Mouse (Mus musculus) neural tube, embryonic 15.5 days (tissue): ENCODE results near the gene Rtraf. TPM values are rescaled to one million over a fixed set of nuclear protein-coding genes. Genes with fewer than 3 reads are reported as not detected.

ENCODE experiments used
- ATAC-seq: fragments of 200-750 bp; cut with Nextera tagmentation; 2 replicates; pipeline ENCODE4 v1.8.0; 2017; ENCODE audit warnings: mild to moderate bottlenecking, moderate TSS enrichment, moderate library complexity; ENCODE audit not compliant: low FRiP score
- H3K27ac ChIP-seq: fragments of 300-500 bp; sonication (generic); replicated peaks from 2 replicates; pipeline ENCODE4 v1.5.1; 2015; ENCODE audit warnings: mild to moderate bottlenecking, inconsistent platforms
- H3K27me3 ChIP-seq: fragments of 300-500 bp; sonication (generic); replicated peaks from 2 replicates; pipeline ENCODE4 v1.6.1; 2015; ENCODE audit warnings: inconsistent platforms
- H3K36me3 ChIP-seq: fragments of 300-500 bp; sonication (generic); 2 replicates; pipeline ENCODE4 v1.6.1; 2015; ENCODE audit warnings: inconsistent platforms
- H3K4me1 ChIP-seq: fragments of 300-500 bp; sonication (generic); 2 replicates; pipeline ENCODE4 v1.6.1; 2015; ENCODE audit warnings: inconsistent platforms
- H3K4me2 ChIP-seq: fragments of 300-500 bp; sonication (generic); 2 replicates; pipeline ENCODE4 v1.6.1; 2015; ENCODE audit warnings: inconsistent platforms, mild to moderate bottlenecking, moderate library complexity
- H3K4me3 ChIP-seq: fragments of 300-500 bp; sonication (generic); replicated peaks from 2 replicates; pipeline ENCODE4 v1.5.1; 2015; ENCODE audit warnings: mild to moderate bottlenecking, inconsistent platforms
- H3K9ac ChIP-seq: fragments of 300-500 bp; sonication (generic); replicated peaks from 2 replicates; pipeline ENCODE4 v1.6.1; 2015; ENCODE audit warnings: mild to moderate bottlenecking, inconsistent platforms
- H3K9me3 ChIP-seq: fragments of 300-500 bp; sonication (generic); replicated peaks from 2 replicates; pipeline ENCODE4 v1.6.1; 2016; ENCODE audit warnings: inconsistent platforms
- whole genome bisulfite sequencing: fragments of 180-500 bp; shearing (Covaris S2); methylation state at CpG from one replicate; pipeline ENCODE4 v1.1.7; 2015; ENCODE audit warnings: mixed read lengths; 5-methylcytosine and 5-hydroxymethylcytosine counted together
- polyA plus RNA-seq: library from polyadenylated mRNA; unstranded; fragments of >200 nt; fragmentation: Nextera tagmentation; extraction: Ambion mirVana; gene quantifications from 2 replicates; pipeline ENCODE4 v1.2.1, GENCODE M21; 2015

The Rtraf gene
- polyA plus RNA-seq, 1 experiment from 2014 or later = 156 TPM

GRCm38 (mm10) chr14:19825481-19825880 lies 1.9 kb upstream of the Rtraf start:
- Histone ChIP-seq H3K9ac (no peak overlapping the region), H3K36me3 (peaks cover 11% of the 10 kb centered on the region), H3K27ac (peak overlapping the region; percentile 64), H3K4me3 (no peak overlapping the region), H3K9me3 (no peaks in the 10 kb centered on the region), H3K27me3 (no peaks in the 10 kb centered on the region), H3K4me1 (peaks cover 29% of the 10 kb centered on the region), H3K4me2 (peak overlapping the region; percentile 26; the same call in 1 of the 2 replicates)
- WGBS = 17% methylated on average over 11 of the region's 11 CpGs
- ATAC-seq = no peak

GRCm38 (mm10) chr14:19821686-19822085 lies 1.9 kb downstream of the Rtraf start:
- Histone ChIP-seq H3K4me3 (no peak overlapping the region), H3K9me3 (no peaks in the 10 kb centered on the region), H3K27ac (no peak overlapping the region), H3K4me2 (no peak overlapping the region), H3K36me3 (peaks cover 29% of the 10 kb centered on the region), H3K9ac (no peak overlapping the region), H3K4me1 (peaks cover 33% of the 10 kb centered on the region), H3K27me3 (no peaks in the 10 kb centered on the region)
- 96% methylated on average over 5 of the region's 5 CpGs for WGBS
- no peak for ATAC-seq

GRCm38 (mm10) chr14:19817949-19818348 lies 5.7 kb downstream of the Rtraf start:
- 18% methylated on average over 1 of the region's 1 CpGs for WGBS
- Histone ChIP-seq H3K4me2 (no peak overlapping the region), H3K9ac (no peak overlapping the region), H3K9me3 (no peaks in the 10 kb centered on the region), H3K36me3 (peaks cover 60% of the 10 kb centered on the region), H3K27me3 (no peaks in the 10 kb centered on the region), H3K4me1 (peaks cover 14% of the 10 kb centered on the region), H3K27ac (no peak overlapping the region), H3K4me3 (no peak overlapping the region)
- peak; percentile 71; the same call in 1 of the 2 replicates for ATAC-seq

GRCm38 (mm10) chr14:19813061-19813460 lies 10.6 kb downstream of the Rtraf start:
- peaks cover 51% of the 10 kb centered on the region for H3K36me3 ChIP-seq
- no peaks in the 10 kb centered on the region for H3K27me3 ChIP-seq
- H3K9me3 ChIP-seq = no peaks in the 10 kb centered on the region
- WGBS = 81% methylated on average over 2 of the region's 2 CpGs
- no peak for ATAC-seq
- no peak overlapping the region for H3K4me3 ChIP-seq
- no peaks in the 10 kb centered on the region for H3K4me1 ChIP-seq
- H3K9ac ChIP-seq = no peak overlapping the region
- H3K4me2 ChIP-seq = no peak overlapping the region
- no peak overlapping the region for H3K27ac ChIP-seq

GRCm38 (mm10) chr14:19809934-19810333 lies 13.7 kb downstream of the Rtraf start:
- peaks cover 36% of the 10 kb centered on the region for H3K36me3 ChIP-seq
- H3K4me1 ChIP-seq = no peaks in the 10 kb centered on the region
- no peak overlapping the region for H3K27ac ChIP-seq
- H3K27me3 ChIP-seq = no peaks in the 10 kb centered on the region
- 68% methylated on average over 10 of the region's 10 CpGs for WGBS
- no peak overlapping the region for H3K4me2 ChIP-seq
- no peaks in the 10 kb centered on the region for H3K9me3 ChIP-seq
- H3K4me3 ChIP-seq = no peak overlapping the region
- no peak for ATAC-seq
- no peak overlapping the region for H3K9ac ChIP-seq

GRCm38 (mm10) chr14:19807858-19808257 lies 15.8 kb downstream of the Rtraf start:
- no peaks in the 10 kb centered on the region for H3K27me3 ChIP-seq
- WGBS = 88% methylated on average over 2 of the region's 2 CpGs
- no peak for ATAC-seq

GRCm38 (mm10) chr14:19807339-19807738 lies 16.3 kb downstream of the Rtraf start:
- no peaks in the 10 kb centered on the region for H3K4me1 ChIP-seq
- no peak overlapping the region for H3K9ac ChIP-seq
- 62% methylated on average over 3 of the region's 3 CpGs for WGBS
- no peaks in the 10 kb centered on the region for H3K27me3 ChIP-seq
- H3K4me3 ChIP-seq = no peak overlapping the region
- H3K36me3 ChIP-seq = peaks cover 15% of the 10 kb centered on the region
- no peaks in the 10 kb centered on the region for H3K9me3 ChIP-seq
- no peak overlapping the region for H3K27ac ChIP-seq
- ATAC-seq = no peak
- no peak overlapping the region for H3K4me2 ChIP-seq

More at GRCm38 (mm10) chr14:19807858-19808257, 15.8 kb downstream of the Rtraf start:
- Histone ChIP-seq H3K9ac (no peak overlapping the region), H3K4me2 (no peak overlapping the region), H3K36me3 (peaks cover 20% of the 10 kb centered on the region), H3K9me3 (no peaks in the 10 kb centered on the region), H3K4me3 (no peak overlapping the region), H3K27ac (no peak overlapping the region), H3K4me1 (no peaks in the 10 kb centered on the region)

GRCm38 (mm10) chr14:19803623-19804022 lies 20.0 kb downstream of the Rtraf start:
- ATAC-seq = no peak
- H3K36me3 ChIP-seq = 0 out of 2 replicates have a peak, but pooled peaks cover 3% of the 10 kb centered on the region
- no peaks in the 10 kb centered on the region for H3K27me3 ChIP-seq
- WGBS = 62% methylated on average over 10 of the region's 10 CpGs
- H3K9me3 ChIP-seq = no peaks in the 10 kb centered on the region
- no peak overlapping the region for H3K9ac ChIP-seq
- no peak overlapping the region for H3K4me3 ChIP-seq
- H3K4me1 ChIP-seq = no peaks in the 10 kb centered on the region
- H3K4me2 ChIP-seq = no peak overlapping the region
- no peak overlapping the region for H3K27ac ChIP-seq

- Histone ChIP-seq H3K9ac (no peak overlapping the region), H3K4me3 (no peak overlapping the region), H3K4me2 (no peak overlapping the region), H3K27me3 (no peaks in the 10 kb centered on the region), H3K4me1 (no peaks in the 10 kb centered on the region), H3K36me3 (0 out of 2 replicates have a peak, but pooled peaks cover 3% of the 10 kb centered on the region), H3K27ac (no peak overlapping the region), H3K9me3 (no peaks in the 10 kb centered on the region)
- 65% methylated on average over 4 of the region's 4 CpGs for WGBS
- no peak for ATAC-seq
These were observed 20.4 kb downstream of the Rtraf start for GRCm38 (mm10) chr14:19803222-19803621.

- WGBS = 84% methylated on average over 8 of the region's 8 CpGs
These were observed 22.0 kb downstream of the Rtraf start for GRCm38 (mm10) chr14:19801474-19802215.

GRCm38 (mm10) chr14:19800485-19800884 lies 23.1 kb downstream of the Rtraf start:
- Histone ChIP-seq H3K9me3 (no peaks in the 10 kb centered on the region), H3K4me1 (no peaks in the 10 kb centered on the region), H3K9ac (no peak overlapping the region), H3K27ac (no peak overlapping the region), H3K4me2 (no peak overlapping the region), H3K27me3 (no peaks in the 10 kb centered on the region), H3K4me3 (no peak overlapping the region), H3K36me3 (0 out of 2 replicates have a peak, but pooled peaks cover 2% of the 10 kb centered on the region)
- 56% methylated on average over 2 of the region's 2 CpGs for WGBS
- no peak for ATAC-seq

More at GRCm38 (mm10) chr14:19801474-19802215, 22.0 kb downstream of the Rtraf start:
- ATAC-seq = no peak
- Histone ChIP-seq H3K4me1 (no peaks in the 10 kb centered on the region), H3K36me3 (0 out of 2 replicates have a peak, but pooled peaks cover 3% of the 10 kb centered on the region), H3K27me3 (no peaks in the 10 kb centered on the region), H3K9me3 (no peaks in the 10 kb centered on the region), H3K4me2 (no peak overlapping the region), H3K9ac (no peak overlapping the region), H3K27ac (no peak overlapping the region), H3K4me3 (no peak overlapping the region)

- ATAC-seq = no peak
- no peaks in the 10 kb centered on the region for H3K36me3 ChIP-seq
- no peak overlapping the region for H3K9ac ChIP-seq
- H3K4me3 ChIP-seq = no peak overlapping the region
- no peaks in the 10 kb centered on the region for H3K4me1 ChIP-seq
- H3K9me3 ChIP-seq = no peaks in the 10 kb centered on the region
- H3K27ac ChIP-seq = no peak overlapping the region
- no peak overlapping the region for H3K4me2 ChIP-seq
- H3K27me3 ChIP-seq = no peaks in the 10 kb centered on the region
- 91% methylated on average over 18 of the region's 18 CpGs for WGBS
These were observed 26.9 kb downstream of the Rtraf start for GRCm38 (mm10) chr14:19796541-19797304.
